In the genomic region with DNA sequence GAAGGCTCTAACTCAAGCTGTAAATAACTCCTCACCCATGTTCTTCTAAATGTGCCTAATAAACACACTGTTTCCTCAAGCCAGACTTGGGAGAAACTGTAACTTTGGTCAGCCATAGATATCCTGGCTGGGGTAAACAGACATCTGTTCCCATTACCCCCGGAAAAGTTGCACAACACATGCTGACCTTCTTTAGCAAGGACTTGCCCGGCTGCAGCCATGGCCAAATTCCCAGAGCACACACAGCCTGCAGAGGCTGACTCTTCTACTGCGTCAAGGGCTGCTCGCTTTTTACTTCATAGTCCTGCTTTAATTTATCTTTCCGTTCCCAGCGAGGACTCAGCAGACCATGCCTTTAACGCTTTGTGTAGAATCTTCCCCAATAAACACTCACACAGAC, we compare ENCODE assay signal across 26 mouse cellular contexts.
DNase-seq lines count a peak whose midpoint lies in the region; ATAC-seq and TF ChIP-seq lines count a peak whose summit lies in the region.
"Had no signal": no experiment of that assay in that cellular context is flagged by ENCODE, and none has a peak within 500 bp of the region (broad histone marks: within the 10 kb centered on the region; RNA-seq: fewer than 3 reads in every experiment).

No protein-coding gene starts in this region.

- H3K36me3 ChIP-seq in lung, embryonic 14.5 days (ENCODE audit: insufficient read depth), result no peaks in the 10 kb centered on the region
- H3K36me3 ChIP-seq: forebrain, embryonic 10.5 days; heart, embryonic 15.5 days; hindbrain, embryonic 10.5 days; limb, embryonic 12.5 days; midbrain, embryonic 10.5 days; neural tube, embryonic 13.5 days had no signal

- no peak for TF ChIP-seq CTCF in lung, embryonic 14.5 days (IDR thresholded peaks at IDR 0.05; ENCODE audit: low read depth)
- no peak for TF ChIP-seq CTCF in layer of hippocampus, adult 2 months (conservative IDR thresholded peaks at IDR 0.05)

- H3K9ac ChIP-seq in lung, embryonic 14.5 days, result no peak overlapping the region
- H3K9ac ChIP-seq: heart, embryonic 15.5 days; limb, embryonic 12.5 days; liver, postnatal 0 days; neural tube, embryonic 13.5 days had no signal

- peak; percentile 10 for DNase-seq in gastrocnemius, postnatal 14 days
- no peak for DNase-seq in gastrocnemius, adult 18-20 months (ENCODE audit: low spot score)
- peak; percentile 17 for DNase-seq in lung, embryonic 14.5 days
- no peak for DNase-seq in lung, postnatal 25 days (ENCODE audit: low spot score)
- peak; percentile 18 for DNase-seq in adrenal gland, postnatal 25 days
- no peak for DNase-seq in right cerebral cortex, postnatal 4 days
- DNase-seq in layer of hippocampus, adult 2 months (ENCODE audit: low spot score in 2 of 2), result no peak
- DNase-seq: cerebellum, postnatal 10 days; kidney, postnatal 25 days; liver, postnatal 0 days; right cerebral cortex, adult 18-20 months; thymus, adult 2 months; thymus, postnatal 4 days had no signal

- 59% methylated on average over 7 of the region's 7 CpGs for WGBS in lung, embryonic 14.5 days

- H3K27ac ChIP-seq in lung, embryonic 14.5 days (ENCODE audit: low read depth), result no peak overlapping the region
- no peak overlapping the region for H3K27ac ChIP-seq in layer of hippocampus, adult 2 months
- H3K27ac ChIP-seq: forebrain, embryonic 10.5 days; heart, embryonic 15.5 days; hindbrain, embryonic 10.5 days; limb, embryonic 12.5 days; midbrain, embryonic 10.5 days; neural tube, embryonic 13.5 days; stomach, postnatal 0 days had no signal

- H3K4me1 ChIP-seq in lung, embryonic 14.5 days (ENCODE audit: insufficient read depth), result no peaks in the 10 kb centered on the region
- H3K4me1 ChIP-seq: heart, embryonic 15.5 days; hindbrain, embryonic 10.5 days; limb, embryonic 12.5 days; midbrain, embryonic 10.5 days; neural tube, embryonic 13.5 days had no signal

- ATAC-seq in lung, embryonic 14.5 days (ENCODE audit: insufficient read depth), result no peak
- ATAC-seq: CD4-positive, CD25-positive, alpha-beta regulatory T cell, adult 4 months; hindbrain, embryonic 16.5 days; intestine, embryonic 16.5 days; liver, postnatal 0 days; midbrain, embryonic 16.5 days had no signal

- no peak overlapping the region for H3K4me3 ChIP-seq in lung, embryonic 14.5 days (ENCODE audit: low read depth, low read length)
- no peak overlapping the region for H3K4me3 ChIP-seq in layer of hippocampus, adult 2 months
- H3K4me3 ChIP-seq: forebrain, embryonic 10.5 days; heart, embryonic 15.5 days; hindbrain, embryonic 10.5 days; limb, embryonic 12.5 days; midbrain, embryonic 10.5 days; myocyte; neural tube, embryonic 13.5 days had no signal

- H3K27me3 ChIP-seq in lung, embryonic 14.5 days (ENCODE audit: insufficient read depth, low read length), result no peaks in the 10 kb centered on the region
- H3K27me3 ChIP-seq: heart, embryonic 15.5 days; limb, embryonic 12.5 days; neural tube, embryonic 13.5 days had no signal

- intact Hi-C loops in gastrocnemius, postnatal 14 days (cut with DNase I; ENCODE audit: low total_unique reads), result no loop called here

- H3K4me2 ChIP-seq in lung, embryonic 14.5 days, result no peak overlapping the region
- H3K4me2 ChIP-seq: heart, embryonic 15.5 days; limb, embryonic 12.5 days; liver, embryonic 11.5 days; neural tube, embryonic 13.5 days had no signal

- H3K9me3 ChIP-seq in lung, embryonic 14.5 days (ENCODE audit: low read depth, low read length), result peaks cover 7% of the 10 kb centered on the region; the same call in 1 of the 2 replicates
- H3K9me3 ChIP-seq: heart, embryonic 15.5 days had no signal

Comparison
In these comparisons a context has a peak if more than half of its experiments do, and no peak if none do; other contexts are left out.
1. DNase-seq: peak in gastrocnemius, postnatal 14 days (single experiment), lung, embryonic 14.5 days (single experiment) and adrenal gland, postnatal 25 days (single experiment); none in gastrocnemius, adult 18-20 months (single experiment), lung, postnatal 25 days (single experiment), right cerebral cortex, postnatal 4 days (single experiment) and layer of hippocampus, adult 2 months (0 of 2).